Mouse (Mus musculus): ENCODE measurements at regions not wholly inside any gene's neighbourhood (a gene's known extent, or its start where the extent isn't known, plus 50 kb on each side); places are given as distances from the start of the nearest gene placed in this dataset.

DNA sequence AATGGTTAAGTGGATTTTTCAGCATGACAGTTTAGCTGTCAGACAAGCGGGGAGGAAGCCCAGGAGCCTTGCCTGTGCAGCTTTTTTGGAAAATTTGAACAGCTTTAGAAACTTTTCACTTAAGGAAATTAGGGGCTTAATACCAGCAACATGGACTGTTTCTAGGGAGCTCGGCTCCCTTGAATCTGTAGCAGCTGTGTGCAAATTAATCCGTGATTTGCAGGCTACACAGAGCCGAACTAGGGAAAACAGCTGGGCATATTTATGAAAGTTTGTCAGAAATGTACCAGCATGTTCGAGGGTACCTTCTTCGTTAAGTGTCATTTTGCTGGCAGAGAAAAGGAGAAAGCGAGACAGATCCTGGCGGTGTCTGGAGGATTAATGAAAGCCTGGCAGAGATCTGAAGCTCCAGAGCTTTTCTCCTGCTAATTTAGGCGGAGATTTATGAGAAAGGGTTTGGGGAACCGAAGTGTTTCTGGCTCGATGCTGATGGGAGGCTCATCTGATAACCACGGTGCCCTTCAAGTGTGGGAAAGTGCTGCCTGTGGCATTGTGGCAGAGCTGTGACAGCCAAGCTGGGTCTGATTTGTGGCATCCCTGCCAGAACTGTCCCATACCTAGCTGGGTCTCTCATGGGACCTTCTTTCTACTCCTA is 370.3 kb downstream of the Galc start:
- Histone ChIP-seq H3K27ac (ENCODE audit: insufficient read depth, low read depth, low read length) (no peak overlapping the region), H3K4me3 (ENCODE audit: insufficient read depth, low read length) (no peak overlapping the region)
- TF ChIP-seq POLR2A (IDR thresholded peaks at IDR 0.05; ENCODE audit: borderline replicate concordance, low read depth, low read length) (no peak), CTCF (IDR thresholded peaks at IDR 0.05; ENCODE audit: low read depth, low read length) (no peak)

DNA sequence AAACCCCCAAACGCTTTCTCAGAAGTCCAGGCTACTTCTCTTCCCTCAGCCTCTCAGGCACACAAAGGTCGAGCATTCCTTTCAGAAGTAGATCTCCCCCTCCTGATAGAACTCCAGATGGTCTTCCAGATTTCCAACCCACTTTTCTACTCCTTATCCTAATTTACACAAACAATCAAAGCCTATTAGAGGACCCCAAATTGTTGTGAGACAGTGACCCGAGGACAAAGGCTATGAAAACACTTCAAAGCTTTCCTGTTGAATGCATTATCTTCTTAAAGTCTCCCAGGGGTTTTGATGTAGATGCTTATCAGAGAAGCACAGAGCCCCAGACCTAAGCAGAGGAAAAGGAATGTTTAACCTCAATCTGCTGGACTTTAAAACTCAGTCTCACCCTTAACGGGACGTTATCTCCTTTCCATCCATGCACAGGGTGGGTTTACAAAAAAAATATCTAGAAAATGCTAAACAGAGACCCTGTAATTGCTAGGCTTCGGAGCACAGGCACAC is 370.9 kb downstream of the Galc start:
- H3K4me1 ChIP-seq (ENCODE audit: control insufficient read depth, insufficient read depth, low read length) = no peaks in the 10 kb centered on the region
- no peak for TF ChIP-seq CTCF (IDR thresholded peaks at IDR 0.05; ENCODE audit: low read depth, low read length)
- TF ChIP-seq POLR2A (IDR thresholded peaks at IDR 0.05; ENCODE audit: borderline replicate concordance, low read depth, low read length) = no peak
- H3K4me3 ChIP-seq (ENCODE audit: insufficient read depth, low read length) = no peak overlapping the region
- no peak overlapping the region for H3K27ac ChIP-seq (ENCODE audit: insufficient read depth, low read depth, low read length)

More for the DNA sequence above, 370.3 kb downstream of the Galc start:
- H3K4me1 ChIP-seq (ENCODE audit: control insufficient read depth, insufficient read depth, low read length) = no peaks in the 10 kb centered on the region

DNA sequence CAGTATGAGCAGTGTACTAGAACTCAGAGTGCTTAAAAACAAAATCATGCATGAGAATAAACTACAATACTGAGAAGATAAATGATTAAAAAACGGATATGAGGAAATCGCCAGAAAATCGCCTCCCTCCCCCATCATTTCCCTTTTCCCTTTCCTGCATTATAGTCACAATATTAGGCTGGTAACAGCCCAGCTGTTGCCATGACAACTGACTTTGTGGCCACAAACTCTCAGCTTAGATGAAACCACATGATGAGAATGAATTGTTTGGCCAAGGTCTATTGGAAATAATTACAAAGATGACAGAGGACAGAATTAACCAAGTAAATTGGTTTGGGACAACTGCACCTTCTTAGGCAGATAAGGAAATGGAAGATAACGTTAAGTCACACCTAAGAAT is 376.8 kb downstream of the Galc start:
- no peak for TF ChIP-seq CTCF (IDR thresholded peaks at IDR 0.05; ENCODE audit: low read depth, low read length)
- no peak for TF ChIP-seq POLR2A (IDR thresholded peaks at IDR 0.05; ENCODE audit: borderline replicate concordance, low read depth, low read length)
- Histone ChIP-seq H3K4me1 (ENCODE audit: control insufficient read depth, insufficient read depth, low read length) (no peaks in the 10 kb centered on the region), H3K27ac (ENCODE audit: insufficient read depth, low read depth, low read length) (no peak overlapping the region), H3K4me3 (ENCODE audit: insufficient read depth, low read length) (no peak overlapping the region)

DNA sequence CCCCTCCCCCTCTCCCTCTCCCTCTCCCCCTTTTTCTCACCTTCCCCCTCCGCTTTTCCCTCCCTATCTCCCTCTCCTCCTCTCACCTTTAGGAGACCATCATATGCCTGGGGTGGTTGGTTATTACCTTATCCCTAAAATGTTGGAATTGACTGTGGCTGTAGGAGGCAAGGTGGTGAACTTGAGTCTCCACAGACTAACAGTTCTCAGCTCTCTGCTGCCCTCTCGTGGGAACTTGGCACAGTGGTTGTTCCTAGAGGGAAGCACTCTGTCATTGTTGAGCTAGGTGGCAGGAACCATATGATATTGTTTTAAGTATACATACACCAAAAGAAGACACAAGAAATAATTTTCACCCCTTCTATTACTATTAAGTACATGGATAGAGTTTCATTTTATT is 386.9 kb downstream of the Galc start:
- Histone ChIP-seq H3K4me3 (ENCODE audit: insufficient read depth, low read length) (no peak overlapping the region), H3K27ac (ENCODE audit: insufficient read depth, low read depth, low read length) (no peak overlapping the region), H3K4me1 (ENCODE audit: control insufficient read depth, insufficient read depth, low read length) (no peaks in the 10 kb centered on the region)
- TF ChIP-seq CTCF (IDR thresholded peaks at IDR 0.05; ENCODE audit: low read depth, low read length) (peak; percentile 53), POLR2A (IDR thresholded peaks at IDR 0.05; ENCODE audit: borderline replicate concordance, low read depth, low read length) (no peak)

DNA sequence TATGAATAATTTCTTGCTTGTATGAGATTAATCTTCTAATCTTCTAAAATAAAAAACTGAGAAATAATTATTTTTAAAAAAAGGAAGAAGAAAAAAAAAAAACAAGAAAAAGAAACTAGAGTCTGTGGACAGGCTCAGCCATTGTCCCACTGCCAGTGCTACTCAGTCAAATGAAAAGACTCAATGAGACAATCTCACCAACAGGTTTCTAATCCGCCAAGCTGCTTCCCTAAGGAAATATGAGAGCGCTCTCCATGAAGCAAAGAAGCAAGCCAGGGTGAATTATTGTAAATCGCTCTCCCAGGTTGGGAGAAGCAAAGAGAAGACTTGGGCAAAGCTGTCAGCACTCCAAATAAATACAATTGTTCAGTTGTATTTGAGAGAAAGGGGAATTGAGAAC is 396.3 kb downstream of the Galc start:
- Histone ChIP-seq H3K27ac (ENCODE audit: insufficient read depth, low read depth, low read length) (no peak overlapping the region), H3K4me1 (ENCODE audit: control insufficient read depth, insufficient read depth, low read length) (no peaks in the 10 kb centered on the region)
- no peak for TF ChIP-seq POLR2A (IDR thresholded peaks at IDR 0.05; ENCODE audit: borderline replicate concordance, low read depth, low read length)
- TF ChIP-seq CTCF (IDR thresholded peaks at IDR 0.05; ENCODE audit: low read depth, low read length) = no peak

DNA sequence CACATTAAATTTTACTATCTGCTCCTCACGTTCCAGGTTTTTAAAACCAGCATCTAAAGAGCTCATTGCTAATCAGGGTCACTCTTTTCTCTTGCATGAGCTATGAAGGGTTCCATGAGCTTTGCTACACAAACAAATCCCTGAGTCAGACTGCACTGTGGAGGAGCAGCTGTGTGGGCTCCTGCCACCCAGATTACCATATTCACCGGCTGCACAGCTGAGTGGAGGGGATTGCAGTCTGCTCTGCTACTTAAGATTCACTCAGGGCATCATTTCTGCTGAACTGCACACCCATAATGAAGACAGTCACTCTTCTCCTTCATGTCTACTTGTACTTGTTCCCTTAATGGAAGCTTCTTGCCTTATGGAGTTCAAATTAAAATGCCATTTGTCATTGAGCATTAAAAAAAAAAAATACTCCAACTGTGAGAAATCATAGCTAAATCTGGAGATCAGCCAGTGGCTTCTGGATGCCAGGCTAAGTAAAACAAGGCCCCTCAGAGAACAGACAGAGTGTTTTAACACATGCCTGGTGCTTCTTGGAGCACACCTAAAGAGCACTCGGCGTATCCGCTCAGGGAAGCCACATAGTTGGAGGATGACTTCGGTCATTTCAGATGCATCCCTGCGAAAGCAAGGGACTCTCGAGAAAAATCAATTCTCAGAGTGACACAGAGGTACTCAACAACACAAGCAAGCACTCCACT is 422.9 kb downstream of the Galc start:
- Histone ChIP-seq H3K27ac (ENCODE audit: insufficient read depth, low read depth, low read length) (no peak overlapping the region), H3K4me3 (ENCODE audit: insufficient read depth, low read length) (no peak overlapping the region), H3K4me1 (ENCODE audit: control insufficient read depth, insufficient read depth, low read length) (no peaks in the 10 kb centered on the region)
- TF ChIP-seq POLR2A (IDR thresholded peaks at IDR 0.05; ENCODE audit: borderline replicate concordance, low read depth, low read length) = no peak
- TF ChIP-seq CTCF (IDR thresholded peaks at IDR 0.05; ENCODE audit: low read depth, low read length) = no peak

More for the DNA sequence above, 396.3 kb downstream of the Galc start:
- H3K4me3 ChIP-seq (ENCODE audit: insufficient read depth, low read length) = no peak overlapping the region

DNA sequence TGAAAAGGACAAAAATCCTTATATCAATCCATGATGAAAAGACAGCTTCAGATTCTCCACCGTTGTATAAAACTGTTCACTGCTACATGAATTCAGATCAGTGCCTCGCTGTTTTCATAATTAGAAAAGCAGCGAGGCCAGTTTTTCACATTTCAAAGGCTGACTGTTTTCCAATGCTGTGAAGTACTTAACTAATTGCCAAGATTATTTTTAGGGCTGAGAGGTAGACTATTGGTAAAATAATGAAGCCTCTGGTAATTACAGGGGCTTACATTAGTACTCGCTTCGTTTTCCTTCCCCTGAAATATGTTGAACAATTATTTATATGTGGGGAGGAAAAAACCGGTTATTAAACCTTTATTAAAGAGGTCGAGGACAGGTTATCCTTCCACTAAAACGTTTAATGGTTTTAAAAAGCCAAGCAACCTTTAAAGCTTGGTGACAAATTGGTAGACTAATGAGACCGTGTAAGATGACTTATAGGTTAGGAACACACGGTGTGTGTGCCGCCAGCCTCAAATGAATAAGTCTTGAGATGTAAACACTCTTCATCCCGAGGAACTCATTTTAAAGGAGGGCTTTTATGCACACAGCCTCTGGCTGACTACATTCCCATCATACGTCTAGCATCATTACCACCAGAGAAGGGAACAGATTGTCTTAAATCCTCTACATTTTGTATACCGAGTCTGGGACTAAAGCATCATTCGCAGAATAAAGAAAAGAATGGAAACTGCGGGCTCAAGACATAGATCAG is 465.7 kb downstream of the Galc start:
- no peak overlapping the region for H3K27ac ChIP-seq (ENCODE audit: insufficient read depth, low read depth, low read length)
- H3K4me1 ChIP-seq (ENCODE audit: control insufficient read depth, insufficient read depth, low read length) = no peaks in the 10 kb centered on the region
- no peak for TF ChIP-seq POLR2A (IDR thresholded peaks at IDR 0.05; ENCODE audit: borderline replicate concordance, low read depth, low read length)
- no peak for TF ChIP-seq CTCF (IDR thresholded peaks at IDR 0.05; ENCODE audit: low read depth, low read length)
- H3K4me3 ChIP-seq (ENCODE audit: insufficient read depth, low read length) = no peak overlapping the region

DNA sequence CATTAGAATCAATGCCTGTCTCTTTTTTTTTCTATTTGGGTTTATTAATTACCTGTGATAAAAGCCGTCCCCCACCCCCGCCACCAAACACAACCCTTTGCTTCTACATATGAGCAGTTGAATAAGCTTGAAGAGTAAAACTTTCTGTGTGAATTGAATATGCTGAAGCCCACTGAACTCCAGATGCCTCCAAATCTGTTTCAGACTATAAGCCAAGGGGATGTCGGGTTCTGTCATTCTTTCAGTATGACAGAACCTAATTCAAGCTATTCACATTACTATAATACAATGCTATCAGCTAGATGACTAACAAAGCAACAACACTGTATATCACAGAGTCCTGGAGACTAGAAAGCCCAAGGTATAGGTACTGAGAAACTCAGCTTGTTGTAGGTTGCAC is 475.8 kb downstream of the Galc start:
- Histone ChIP-seq H3K4me3 (ENCODE audit: insufficient read depth, low read length) (no peak overlapping the region), H3K27ac (ENCODE audit: insufficient read depth, low read depth, low read length) (no peak overlapping the region), H3K4me1 (ENCODE audit: control insufficient read depth, insufficient read depth, low read length) (no peaks in the 10 kb centered on the region)
- no peak for TF ChIP-seq CTCF (IDR thresholded peaks at IDR 0.05; ENCODE audit: low read depth, low read length)
- TF ChIP-seq POLR2A (IDR thresholded peaks at IDR 0.05; ENCODE audit: borderline replicate concordance, low read depth, low read length) = no peak

DNA sequence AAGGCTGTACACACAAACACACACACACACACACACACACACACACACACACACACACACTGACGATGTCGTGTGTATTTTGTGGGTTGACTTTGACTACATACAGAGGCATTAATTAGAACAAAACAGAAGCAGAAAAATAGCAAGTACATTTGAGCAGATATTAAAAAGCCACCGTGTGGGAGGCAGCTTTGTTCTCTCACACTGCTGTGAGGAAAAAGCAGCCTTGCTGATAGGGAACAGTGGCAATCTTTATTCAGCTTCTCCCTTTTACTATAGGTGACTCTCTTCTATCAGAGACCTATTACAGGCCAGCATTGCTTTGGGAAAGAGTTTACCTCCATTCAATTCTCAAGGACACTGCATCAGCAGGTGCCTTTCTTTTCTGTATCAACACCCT is 500.1 kb downstream of the Galc start:
- no peak for TF ChIP-seq CTCF (IDR thresholded peaks at IDR 0.05; ENCODE audit: low read depth, low read length)
- TF ChIP-seq POLR2A (IDR thresholded peaks at IDR 0.05; ENCODE audit: borderline replicate concordance, low read depth, low read length) = no peak
- Histone ChIP-seq H3K27ac (ENCODE audit: insufficient read depth, low read depth, low read length) (no peak overlapping the region), H3K4me3 (ENCODE audit: insufficient read depth, low read length) (no peak overlapping the region)

DNA sequence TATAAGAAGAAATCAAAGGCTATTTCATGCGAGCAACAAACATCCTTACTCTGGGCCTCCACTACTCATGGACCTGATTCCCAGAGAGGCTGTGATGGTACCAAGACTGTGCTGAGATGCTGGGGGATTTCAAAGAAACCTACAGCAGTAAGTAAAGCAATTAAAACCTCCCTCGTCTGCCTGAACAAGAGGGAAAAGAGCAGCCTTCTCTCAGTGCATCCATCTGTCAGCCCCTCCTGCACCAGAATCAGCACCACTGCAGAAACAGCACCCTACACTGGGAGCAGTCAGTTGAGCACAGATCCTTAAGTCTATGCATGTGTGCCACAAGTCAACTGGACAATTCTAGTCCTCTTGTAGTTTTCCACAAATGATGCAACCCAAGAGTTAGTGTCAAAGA is 500.6 kb downstream of the Galc start:
- TF ChIP-seq CTCF (IDR thresholded peaks at IDR 0.05; ENCODE audit: low read depth, low read length) (no peak), POLR2A (IDR thresholded peaks at IDR 0.05; ENCODE audit: borderline replicate concordance, low read depth, low read length) (no peak)
- H3K4me3 ChIP-seq (ENCODE audit: insufficient read depth, low read length) = no peak overlapping the region
- H3K4me1 ChIP-seq (ENCODE audit: control insufficient read depth, insufficient read depth, low read length) = no peaks in the 10 kb centered on the region
- H3K27ac ChIP-seq (ENCODE audit: insufficient read depth, low read depth, low read length) = no peak overlapping the region

More for the DNA sequence above, 500.1 kb downstream of the Galc start:
- no peaks in the 10 kb centered on the region for H3K4me1 ChIP-seq (ENCODE audit: control insufficient read depth, insufficient read depth, low read length)
